Mouse (Mus musculus) heart, embryonic 16.5 days (tissue): Measurements from ENCODE around the gene Hdgfl2. TPM values are rescaled to one million over a fixed set of nuclear protein-coding genes. Genes with fewer than 3 reads are reported as not detected.

ENCODE experiments used
- ATAC-seq: fragments of 200-750 bp; cut with Nextera tagmentation; replicated peaks from 2 replicates; pipeline ENCODE4 v1.8.0; 2017; ENCODE audit warnings: moderate number of reproducible peaks; ENCODE audit not compliant: insufficient read depth, low FRiP score; ENCODE audit errors: extremely low read depth
- H3K27ac ChIP-seq: fragments of 300-500 bp; sonication (generic); 2 replicates; pipeline ENCODE4 v1.5.1; 2014; ENCODE audit warnings: mild to moderate bottlenecking, low read length, control low read depth, moderate library complexity
- H3K27me3 ChIP-seq: fragments of 300-500 bp; sonication (generic); 2 replicates; pipeline ENCODE4 v1.6.1; 2014; ENCODE audit warnings: low read length, mixed read lengths; ENCODE audit not compliant: control insufficient read depth, insufficient read depth
- H3K36me3 ChIP-seq: fragments of 300-500 bp; sonication (generic); 2 replicates; pipeline ENCODE4 v1.6.1; 2014; ENCODE audit not compliant: control insufficient read depth, insufficient read depth
- H3K4me1 ChIP-seq: fragments of 300-500 bp; sonication (generic); 2 replicates; pipeline ENCODE4 v1.6.1; 2014; ENCODE audit warnings: low read length, mixed read lengths; ENCODE audit not compliant: control insufficient read depth, insufficient read depth
- H3K4me2 ChIP-seq: fragments of 300-500 bp; sonication (generic); 2 replicates; pipeline ENCODE4 v1.6.1; 2014; ENCODE audit warnings: low read depth, mild to moderate bottlenecking, control low read depth, low read length
- H3K4me3 ChIP-seq: fragments of 300-500 bp; sonication (generic); 2 replicates; pipeline ENCODE4 v1.5.1; 2014; ENCODE audit warnings: mild to moderate bottlenecking, control low read depth, low read length
- H3K9ac ChIP-seq: fragments of 300-500 bp; sonication (generic); 2 replicates; pipeline ENCODE4 v1.6.1; 2014; ENCODE audit warnings: low read length, control low read depth
- H3K9me3 ChIP-seq: fragments of 300-500 bp; sonication (generic); replicated peaks from 2 replicates; pipeline ENCODE4 v1.6.1; 2016; ENCODE audit warnings: low read length; ENCODE audit not compliant: control insufficient read depth
- WGBS: fragments of 180-500 bp; shearing (Covaris S2); extraction: QIAGEN DNeasy Blood & Tissue Kit; methylation state at CpG from one replicate; pipeline ENCODE4 v1.1.7; 2014; 5-methylcytosine and 5-hydroxymethylcytosine counted together
- polyA plus RNA-seq: library from polyadenylated mRNA; unstranded; fragments of >200 nt; fragmentation: Nextera tagmentation; extraction: Ambion mirVana; gene quantifications from 2 replicates; pipeline ENCODE4 v1.2.1, GENCODE M21; 2015

Gene Hdgfl2
- polyA plus RNA-seq, 1 experiment from 2014 or later, result 88.3 TPM

GRCm38 (mm10) chr17:56119431-56119830 lies 40.0 kb downstream of the Hdgfl2 start:
- 35% methylated on average over 12 of the region's 12 CpGs for WGBS
- H3K36me3 ChIP-seq, result peaks cover 4% of the 10 kb centered on the region; the same call in 1 of the 2 replicates
- peak overlapping the region; percentile 63 for H3K9ac ChIP-seq
- peaks cover 39% of the 10 kb centered on the region for H3K27me3 ChIP-seq
- H3K9me3 ChIP-seq, result peaks cover 12% of the 10 kb centered on the region
- no peak; the same call in 1 of the 2 replicates for ATAC-seq
- H3K4me1 ChIP-seq, result peaks cover 14% of the 10 kb centered on the region
- no peak overlapping the region; the same call in 1 of the 2 replicates for H3K27ac ChIP-seq
- H3K4me2 ChIP-seq, result peak overlapping the region; percentile 61
- peak overlapping the region; percentile 38 for H3K4me3 ChIP-seq

GRCm38 (mm10) chr17:56119981-56120880 lies 40.8 kb downstream of the Hdgfl2 start:
- peaks cover 12% of the 10 kb centered on the region for H3K9me3 ChIP-seq
- peaks cover 4% of the 10 kb centered on the region; the same call in 1 of the 2 replicates for H3K36me3 ChIP-seq
- peak overlapping the region; percentile 63 for H3K9ac ChIP-seq
- H3K4me3 ChIP-seq, result peak overlapping the region; percentile 38
- H3K4me2 ChIP-seq, result peak overlapping the region; percentile 61
- ATAC-seq, result peak; percentile 20
- peak overlapping the region; percentile 23; the same call in 1 of the 2 replicates for H3K27ac ChIP-seq
- H3K4me1 ChIP-seq, result peaks cover 17% of the 10 kb centered on the region
- H3K27me3 ChIP-seq, result peaks cover 41% of the 10 kb centered on the region
- WGBS, result 4% methylated on average over 66 of the region's 66 CpGs

- Histone ChIP-seq H3K4me2 (no peak within 1 kb of the TSS; the same call in 1 of the 2 replicates), H3K27me3 (peaks cover 42% of the 10 kb centered on the region), H3K4me1 (peaks cover 17% of the 10 kb centered on the region), H3K27ac (no peak within 1 kb of the TSS), H3K36me3 (peaks cover 4% of the 10 kb centered on the region; the same call in 1 of the 2 replicates), H3K4me3 (no peak within 1 kb of the TSS), H3K9me3 (peaks cover 12% of the 10 kb centered on the region), H3K9ac (no peak within 1 kb of the TSS)
- ATAC-seq, result no peak
- 64% methylated on average over 2 of the region's 2 CpGs for WGBS
Measured at GRCm38 (mm10) chr17:56121826-56122225, 42.4 kb downstream of the Hdgfl2 start, which contains the start of gene Lrg1. TSS of gene Lrg1 (minus strand) at chr17:56122001.

- H3K4me1 ChIP-seq, result peaks cover 12% of the 10 kb centered on the region
- peaks cover 4% of the 10 kb centered on the region; the same call in 1 of the 2 replicates for H3K36me3 ChIP-seq
- H3K4me2 ChIP-seq, result no peak overlapping the region
- H3K9me3 ChIP-seq, result peaks cover 12% of the 10 kb centered on the region
- H3K4me3 ChIP-seq, result no peak overlapping the region
- H3K27ac ChIP-seq, result no peak overlapping the region
- H3K27me3 ChIP-seq, result peaks cover 42% of the 10 kb centered on the region
- ATAC-seq, result no peak
- H3K9ac ChIP-seq, result no peak overlapping the region
- WGBS, result 85% methylated on average over 12 of the region's 12 CpGs
Measured at GRCm38 (mm10) chr17:56123161-56123560, 43.7 kb downstream of the Hdgfl2 start.

GRCm38 (mm10) chr17:56123681-56124340 lies 44.4 kb downstream of the Hdgfl2 start:
- Histone ChIP-seq H3K4me1 (peaks cover 12% of the 10 kb centered on the region), H3K27ac (no peak overlapping the region), H3K9ac (peak overlapping the region; percentile 75), H3K36me3 (peaks cover 4% of the 10 kb centered on the region; the same call in 1 of the 2 replicates), H3K9me3 (peaks cover 12% of the 10 kb centered on the region), H3K4me2 (peak overlapping the region; percentile 86), H3K27me3 (peaks cover 40% of the 10 kb centered on the region), H3K4me3 (peak overlapping the region; percentile 57)
- 37% methylated on average over 59 of the region's 59 CpGs for WGBS
- ATAC-seq, result no peak

- Histone ChIP-seq H3K27ac (no peak overlapping the region), H3K4me1 (peaks cover 10% of the 10 kb centered on the region), H3K9ac (peak overlapping the region; percentile 75), H3K36me3 (peaks cover 4% of the 10 kb centered on the region; the same call in 1 of the 2 replicates), H3K27me3 (peaks cover 38% of the 10 kb centered on the region), H3K9me3 (peaks cover 12% of the 10 kb centered on the region), H3K4me2 (peak overlapping the region; percentile 86), H3K4me3 (peak overlapping the region; percentile 57)
- 0 out of 2 replicates have a peak, but pooled peaks have one; percentile 14 for ATAC-seq
- WGBS, result 8% methylated on average over 59 of the region's 59 CpGs
Measured at GRCm38 (mm10) chr17:56124377-56125275, 45.2 kb downstream of the Hdgfl2 start.

GRCm38 (mm10) chr17:56125276-56125630 lies 45.8 kb downstream of the Hdgfl2 start:
- Histone ChIP-seq H3K4me2 (no peak overlapping the region), H3K36me3 (peaks cover 4% of the 10 kb centered on the region; the same call in 1 of the 2 replicates), H3K27ac (no peak overlapping the region), H3K4me1 (peaks cover 4% of the 10 kb centered on the region; the same call in 1 of the 2 replicates), H3K27me3 (peaks cover 34% of the 10 kb centered on the region), H3K9ac (no peak overlapping the region), H3K9me3 (peaks cover 12% of the 10 kb centered on the region), H3K4me3 (no peak overlapping the region)
- ATAC-seq, result no peak
- 81% methylated on average over 4 of the region's 4 CpGs for WGBS

GRCm38 (mm10) chr17:56126175-56126574 lies 46.7 kb downstream of the Hdgfl2 start:
- peaks cover 17% of the 10 kb centered on the region for H3K9me3 ChIP-seq
- H3K4me3 ChIP-seq, result no peak overlapping the region
- H3K9ac ChIP-seq, result no peak overlapping the region
- H3K4me2 ChIP-seq, result no peak overlapping the region
- H3K27ac ChIP-seq, result no peak overlapping the region
- H3K36me3 ChIP-seq, result peaks cover 6% of the 10 kb centered on the region; the same call in 1 of the 2 replicates
- no peak for ATAC-seq
- 67% methylated on average over 11 of the region's 11 CpGs for WGBS
- H3K4me1 ChIP-seq, result peaks cover 2% of the 10 kb centered on the region; the same call in 1 of the 2 replicates
- H3K27me3 ChIP-seq, result peaks cover 28% of the 10 kb centered on the region
